Mouse (Mus musculus) adrenal gland, postnatal 10 days (tissue): Measurements from ENCODE around the gene Vwc2. TPM values are rescaled to one million over a fixed set of nuclear protein-coding genes. Genes with fewer than 3 reads are reported as not detected.
A peak's percentile ranks its signal among the peaks of the same experiment; 100 is the strongest.

Source experiments
- DNase-seq: peaks from one replicate; pipeline ENCODE4 v3.0.0; 2021; ENCODE audit warnings: mixed read lengths
- long read RNA-seq, 2 experiments: library from polyadenylated mRNA; stranded (forward); transcript quantifications; one replicate each; pipeline ENCODE4 v2.0.0; 2021
- total RNA-seq, 2 experiments: library from RNA; stranded (reverse); gene quantifications; 2 replicates each; pipeline ENCODE4 v1.2.3; 2021

The Vwc2 gene
- total RNA-seq, result under 1 TPM; 0.21 to 0.27 TPM
- long read RNA-seq, experiment 1, result 0 reads
- long read RNA-seq, experiment 2, result 0 reads

GRCm38 (mm10) chr11:11113576-11114233 lies at the start of gene Vwc2:
TSS of gene Vwc2 (plus strand) at chr11:11114223.
- peak; percentile 3 for DNase-seq

- no peak for DNase-seq
These were observed 25.8 kb upstream of the Vwc2 start for GRCm38 (mm10) chr11:11088162-11088756.

GRCm38 (mm10) chr11:11097606-11098005 lies 16.4 kb upstream of the Vwc2 start:
- DNase-seq, result no peak

GRCm38 (mm10) chr11:11098282-11098681 lies 15.7 kb upstream of the Vwc2 start:
- DNase-seq, result no peak

GRCm38 (mm10) chr11:11099011-11099410 lies 15.0 kb upstream of the Vwc2 start:
- no peak for DNase-seq

- no peak for DNase-seq
These were observed 11.8 kb upstream of the Vwc2 start for GRCm38 (mm10) chr11:11102182-11102581.

- DNase-seq, result peak; percentile 2
These were observed 11.4 kb upstream of the Vwc2 start for GRCm38 (mm10) chr11:11102620-11103019.

- DNase-seq, result no peak
These were observed 5.1 kb upstream of the Vwc2 start for GRCm38 (mm10) chr11:11108922-11109321.

GRCm38 (mm10) chr11:11114234-11115030 lies 409 bp downstream of the Vwc2 start:
- no peak for DNase-seq

- DNase-seq, result no peak
These were observed 1.1 kb downstream of the Vwc2 start for GRCm38 (mm10) chr11:11115031-11115647.

GRCm38 (mm10) chr11:11115648-11116590 lies 1.9 kb downstream of the Vwc2 start:
- DNase-seq, result peak; percentile 18

- no peak for DNase-seq
These were observed 2.7 kb downstream of the Vwc2 start for GRCm38 (mm10) chr11:11116736-11117135.

GRCm38 (mm10) chr11:11122866-11123265 lies 8.8 kb downstream of the Vwc2 start:
- DNase-seq, result peak; percentile 7

- peak; percentile 47 for DNase-seq
These were observed 17.5 kb downstream of the Vwc2 start for GRCm38 (mm10) chr11:11131414-11132077.

- no peak for DNase-seq
These were observed 26.6 kb downstream of the Vwc2 start for GRCm38 (mm10) chr11:11140622-11141021.

- DNase-seq, result no peak
These were observed 38.7 kb downstream of the Vwc2 start for GRCm38 (mm10) chr11:11152681-11153080.

GRCm38 (mm10) chr11:11171396-11171795 lies 57.4 kb downstream of the Vwc2 start:
- no peak for DNase-seq

GRCm38 (mm10) chr11:11175259-11175658 lies 61.2 kb downstream of the Vwc2 start:
- no peak for DNase-seq

- DNase-seq, result no peak
These were observed 68.7 kb downstream of the Vwc2 start for GRCm38 (mm10) chr11:11182705-11183104.

- DNase-seq, result peak; percentile 3
These were observed 109.1 kb downstream of the Vwc2 start for GRCm38 (mm10) chr11:11223162-11223561.

GRCm38 (mm10) chr11:11239346-11239745 lies 125.3 kb downstream of the Vwc2 start:
- peak; percentile 13 for DNase-seq
